Mouse (Mus musculus): Measurements from ENCODE around the gene Sdhc.

DNA sequence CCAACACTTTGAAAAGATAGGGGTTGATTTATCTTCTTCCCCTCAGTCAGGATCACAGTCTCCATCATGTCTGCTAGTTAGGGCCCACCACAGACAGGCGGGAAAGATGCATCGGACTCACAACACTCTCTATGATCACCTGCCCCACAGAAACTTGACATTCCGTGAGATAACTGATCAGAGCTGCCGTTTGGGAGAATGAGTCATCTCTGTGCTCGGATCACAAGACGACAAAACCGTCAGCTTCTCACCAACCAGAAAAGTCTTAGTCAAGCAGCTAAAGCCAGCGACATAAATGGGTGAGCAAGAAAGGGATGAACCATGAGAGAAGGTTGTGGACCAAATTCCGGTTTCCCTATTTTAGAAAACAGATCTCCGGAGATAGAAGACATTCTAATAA is 41.9 kb upstream of the Sdhc start:
- no peak for TF ChIP-seq CTCF (IDR thresholded peaks at IDR 0.05; ENCODE audit: low read depth)
- no peak for TF ChIP-seq EP300 (IDR thresholded peaks at IDR 0.05; ENCODE audit: low read depth)

Data from heart, postnatal 0 days (tissue).